Mouse (Mus musculus) E14TG2a.4 (cell line): ENCODE data around the gene Rrp36.
A peak's percentile ranks its signal among the peaks of the same experiment; 100 is the strongest.

ENCODE experiments used
- H3K27me3 ChIP-seq: 2 replicates; pipeline ENCODE4 v1.6.1; 2014; ENCODE audit warnings: low read length, control low read depth; ENCODE audit not compliant: insufficient read depth
- H3K36me3 ChIP-seq: 2 replicates; pipeline ENCODE4 v1.6.1; 2014; ENCODE audit warnings: low read length, control low read depth; ENCODE audit not compliant: insufficient read depth
- H3K4me1 ChIP-seq: replicated peaks from 2 replicates; pipeline ENCODE4 v1.6.1; 2014; ENCODE audit warnings: low read depth, low read length, control low read depth
- H3K4me3 ChIP-seq: replicated peaks from 2 replicates; pipeline ENCODE4 v1.5.1; 2014; ENCODE audit warnings: mild to moderate bottlenecking, low read length
- H3K9me3 ChIP-seq: 2 replicates; pipeline ENCODE4 v1.6.1; 2014; ENCODE audit warnings: low read length, control low read depth
- CTCF ChIP-seq: conservative IDR thresholded peaks from 2 replicates; pipeline ENCODE4 v1.5.1; 2014; ENCODE audit warnings: low read length
- NANOG ChIP-seq: IDR thresholded peaks from 2 replicates; pipeline ENCODE4 v1.6.1; 2014; ENCODE audit warnings: borderline replicate concordance, low read length, mixed read lengths
- POU5F1 ChIP-seq: IDR thresholded peaks from 2 replicates; pipeline ENCODE4 v1.6.1; 2014; ENCODE audit warnings: low read length, borderline replicate concordance

The Rrp36 gene

GRCm38 (mm10) chr17:46704887-46705835 lies 31.0 kb upstream of the Rrp36 start, which contains the start of gene Ppp2r5d:
TSS of gene Ppp2r5d (minus strand) at chr17:46705111.
- Histone ChIP-seq H3K4me1 (peaks cover 56% of the 10 kb centered on the region), H3K9me3 (no peaks in the 10 kb centered on the region), H3K27me3 (peaks cover 10% of the 10 kb centered on the region; the same call in 1 of the 2 replicates), H3K36me3 (peaks cover 30% of the 10 kb centered on the region), H3K4me3 (peak within 1 kb of the TSS; percentile 99)
- TF ChIP-seq POU5F1, result no peak
- TF ChIP-seq NANOG, result no peak
- TF ChIP-seq CTCF, result no peak

- Histone ChIP-seq H3K36me3 (peaks cover 39% of the 10 kb centered on the region), H3K9me3 (no peaks in the 10 kb centered on the region), H3K4me1 (peaks cover 63% of the 10 kb centered on the region), H3K4me3 (peak overlapping the region; percentile 99), H3K27me3 (peaks cover 10% of the 10 kb centered on the region; the same call in 1 of the 2 replicates)
- no peak for TF ChIP-seq POU5F1
- TF ChIP-seq NANOG, result no peak
- no peak for TF ChIP-seq CTCF
Measured at GRCm38 (mm10) chr17:46703971-46704886, 30.1 kb upstream of the Rrp36 start.

GRCm38 (mm10) chr17:46702506-46702905 lies 28.4 kb upstream of the Rrp36 start:
- Histone ChIP-seq H3K4me1 (peaks cover 77% of the 10 kb centered on the region), H3K9me3 (no peaks in the 10 kb centered on the region), H3K27me3 (peaks cover 10% of the 10 kb centered on the region; the same call in 1 of the 2 replicates), H3K36me3 (peaks cover 55% of the 10 kb centered on the region), H3K4me3 (no peak overlapping the region)
- no peak for TF ChIP-seq NANOG
- no peak for TF ChIP-seq POU5F1
- TF ChIP-seq CTCF, result no peak

- H3K4me1 ChIP-seq, result peaks cover 78% of the 10 kb centered on the region
- peaks cover 9% of the 10 kb centered on the region; the same call in 1 of the 2 replicates for H3K27me3 ChIP-seq
- peaks cover 59% of the 10 kb centered on the region for H3K36me3 ChIP-seq
- TF ChIP-seq CTCF, result no peak
- TF ChIP-seq NANOG, result no peak
- TF ChIP-seq POU5F1, result no peak
- no peaks in the 10 kb centered on the region for H3K9me3 ChIP-seq
- H3K4me3 ChIP-seq, result no peak overlapping the region
Measured at GRCm38 (mm10) chr17:46702100-46702499, 27.9 kb upstream of the Rrp36 start.

GRCm38 (mm10) chr17:46701489-46701888 lies 27.3 kb upstream of the Rrp36 start:
- H3K4me3 ChIP-seq, result no peak overlapping the region
- H3K36me3 ChIP-seq, result peaks cover 59% of the 10 kb centered on the region
- peaks cover 3% of the 10 kb centered on the region; the same call in 1 of the 2 replicates for H3K27me3 ChIP-seq
- TF ChIP-seq NANOG (no peak), POU5F1 (no peak)
- H3K9me3 ChIP-seq, result no peaks in the 10 kb centered on the region
- peaks cover 77% of the 10 kb centered on the region for H3K4me1 ChIP-seq

- Histone ChIP-seq H3K36me3 (peaks cover 67% of the 10 kb centered on the region), H3K27me3 (no peaks in the 10 kb centered on the region), H3K4me3 (no peak overlapping the region), H3K9me3 (no peaks in the 10 kb centered on the region), H3K4me1 (peaks cover 76% of the 10 kb centered on the region)
- TF ChIP-seq POU5F1 (no peak), NANOG (no peak), CTCF (no peak)
Measured at GRCm38 (mm10) chr17:46699912-46700311, 25.8 kb upstream of the Rrp36 start.

GRCm38 (mm10) chr17:46699245-46699644 lies 25.1 kb upstream of the Rrp36 start:
- no peaks in the 10 kb centered on the region for H3K9me3 ChIP-seq
- TF ChIP-seq NANOG, result no peak
- TF ChIP-seq CTCF, result no peak
- TF ChIP-seq POU5F1, result no peak
- peaks cover 82% of the 10 kb centered on the region for H3K4me1 ChIP-seq
- H3K36me3 ChIP-seq, result peaks cover 67% of the 10 kb centered on the region
- no peak overlapping the region for H3K4me3 ChIP-seq
- H3K27me3 ChIP-seq, result no peaks in the 10 kb centered on the region

- H3K27me3 ChIP-seq, result no peaks in the 10 kb centered on the region
- TF ChIP-seq CTCF (no peak), NANOG (no peak), POU5F1 (no peak)
- peaks cover 82% of the 10 kb centered on the region for H3K4me1 ChIP-seq
- H3K36me3 ChIP-seq, result peaks cover 70% of the 10 kb centered on the region
- no peak overlapping the region for H3K4me3 ChIP-seq
- H3K9me3 ChIP-seq, result no peaks in the 10 kb centered on the region
Measured at GRCm38 (mm10) chr17:46698515-46698914, 24.4 kb upstream of the Rrp36 start.
